Mouse (Mus musculus) spleen, embryonic (tissue): Measurements from ENCODE around the gene Rabl6.

ENCODE experiments used
- CTCF ChIA-PET: fragments of 350-600 bp; sonication (Branson Sonifier 250); formaldehyde crosslinking; loops from one replicate; lab custom pipeline; 2022; lab: Charles Lee

The Rabl6 gene

GRCm38 (mm10) chr2:25549021-25549991 lies 59.0 kb downstream of the Rabl6 start:
- CTCF ChIA-PET: interaction anchor here (0.6 kb wide), 1 partner anchor 23 kb away, joined by 5 read pairs; no protein-coding TSS in a partner anchor

GRCm38 (mm10) chr2:25546811-25547491 lies 61.4 kb downstream of the Rabl6 start, which contains the start of gene Traf2:
Traf2 (minus strand) TSS chr2:25546940.
- CTCF ChIA-PET: interaction anchor here (0.6 to 1.6 kb wide), 6 partner anchors 10 to 49 kb away, joined by 3 to 21 read pairs (median 3); no protein-coding TSS in a partner anchor

- CTCF ChIA-PET: interaction anchor here (0.7 to 1.6 kb wide), 2 partner anchors 11 to 32 kb away, joined by 7 to 21 read pairs; no protein-coding TSS in a partner anchor
These were observed 62.1 kb downstream of the Rabl6 start for GRCm38 (mm10) chr2:25545996-25546810.

GRCm38 (mm10) chr2:25541644-25542367 lies 66.5 kb downstream of the Rabl6 start:
- CTCF ChIA-PET: no interaction called here

- CTCF ChIA-PET: interaction anchor here (0.6 kb wide), 1 partner anchor 21 kb away, joined by 4 read pairs; no protein-coding TSS in a partner anchor
These were observed 67.8 kb downstream of the Rabl6 start for GRCm38 (mm10) chr2:25540541-25540948.

- CTCF ChIA-PET: no interaction called here
These were observed 71.8 kb downstream of the Rabl6 start for GRCm38 (mm10) chr2:25536531-25536930.

GRCm38 (mm10) chr2:25534866-25535182 lies 73.5 kb downstream of the Rabl6 start:
- CTCF ChIA-PET: interaction anchor here (0.6 to 0.7 kb wide), 3 partner anchors 11 to 275 kb away, joined by 3 read pairs; no protein-coding TSS in a partner anchor

GRCm38 (mm10) chr2:25534178-25534865 lies 74.0 kb downstream of the Rabl6 start:
- CTCF ChIA-PET: interaction anchor here (1.3 kb wide), 1 partner anchor 13 kb away, joined by 3 read pairs; the partner anchor contains the start of gene Traf2

GRCm38 (mm10) chr2:25533707-25534106 lies 74.6 kb downstream of the Rabl6 start:
- CTCF ChIA-PET: interaction anchor here (0.8 to 1.3 kb wide), 2 partner anchors 13 to 47 kb away, joined by 3 read pairs; partner anchors contain the start of gene Traf2
